Mouse (Mus musculus): ENCODE data around the gene Yif1a.

GRCm38 (mm10) chr19:5109659-5110453 lies 21.5 kb downstream of the Yif1a start:
- no peak for TF ChIP-seq EP300 (IDR thresholded peaks at IDR 0.05; ENCODE audit: insufficient read depth, low read depth, low read length)
- TF ChIP-seq POLR2A (IDR thresholded peaks at IDR 0.05; ENCODE audit: insufficient read depth, low read length) = no peak

Measured in ES-Bruce4 (cell line).